Mouse (Mus musculus): ENCODE results near the gene Plgrkt. TPM values are rescaled to one million over a fixed set of nuclear protein-coding genes. Genes with fewer than 3 reads are reported as not detected.

Gene Plgrkt
- polyA plus RNA-seq, 1 experiment from 2014 or later, result 95.4 TPM

- no peak for ATAC-seq (ENCODE audit: insufficient read depth, low FRiP score)
- WGBS, result 79% methylated on average over 4 of the region's 4 CpGs
Measured at GRCm38 (mm10) chr19:29403251-29403650, 36.1 kb upstream of the Plgrkt start.

GRCm38 (mm10) chr19:29402621-29403020 lies 35.4 kb upstream of the Plgrkt start:
- Histone ChIP-seq H3K9ac (ENCODE audit: low read length) (no peak overlapping the region), H3K36me3 (ENCODE audit: control insufficient read depth, insufficient read depth, low read length) (no peaks in the 10 kb centered on the region), H3K27ac (ENCODE audit: low read length) (no peak overlapping the region), H3K4me2 (ENCODE audit: low read depth, low read length) (no peak overlapping the region), H3K4me3 (replicated peaks; ENCODE audit: low read length) (no peak overlapping the region), H3K4me1 (ENCODE audit: control insufficient read depth, insufficient read depth, low read length) (no peaks in the 10 kb centered on the region), H3K9me3 (replicated peaks; ENCODE audit: control insufficient read depth, low read length) (0 out of 2 replicates have a peak, but pooled peaks cover 6% of the 10 kb centered on the region), H3K27me3 (ENCODE audit: control insufficient read depth, insufficient read depth, low read length) (no peaks in the 10 kb centered on the region)
- 91% methylated on average over 4 of the region's 4 CpGs for WGBS
- ATAC-seq (ENCODE audit: insufficient read depth, low FRiP score), result no peak

More at GRCm38 (mm10) chr19:29403251-29403650, 36.1 kb upstream of the Plgrkt start:
- no peaks in the 10 kb centered on the region for H3K4me1 ChIP-seq (ENCODE audit: control insufficient read depth, insufficient read depth, low read length)
- no peaks in the 10 kb centered on the region for H3K36me3 ChIP-seq (ENCODE audit: control insufficient read depth, insufficient read depth, low read length)
- no peaks in the 10 kb centered on the region for H3K27me3 ChIP-seq (ENCODE audit: control insufficient read depth, insufficient read depth, low read length)
- H3K4me2 ChIP-seq (ENCODE audit: low read depth, low read length), result no peak overlapping the region
- H3K9me3 ChIP-seq (replicated peaks; ENCODE audit: control insufficient read depth, low read length), result 0 out of 2 replicates have a peak, but pooled peaks cover 3% of the 10 kb centered on the region
- no peak overlapping the region for H3K27ac ChIP-seq (ENCODE audit: low read length)
- no peak overlapping the region for H3K4me3 ChIP-seq (replicated peaks; ENCODE audit: low read length)
- H3K9ac ChIP-seq (ENCODE audit: low read length), result no peak overlapping the region

GRCm38 (mm10) chr19:29400466-29400865 lies 33.3 kb upstream of the Plgrkt start:
- no peak overlapping the region for H3K4me2 ChIP-seq (ENCODE audit: low read depth, low read length)
- H3K36me3 ChIP-seq (ENCODE audit: control insufficient read depth, insufficient read depth, low read length), result no peaks in the 10 kb centered on the region
- no peaks in the 10 kb centered on the region for H3K27me3 ChIP-seq (ENCODE audit: control insufficient read depth, insufficient read depth, low read length)
- H3K4me3 ChIP-seq (replicated peaks; ENCODE audit: low read length), result no peak overlapping the region
- ATAC-seq (ENCODE audit: insufficient read depth, low FRiP score), result no peak
- no peaks in the 10 kb centered on the region for H3K4me1 ChIP-seq (ENCODE audit: control insufficient read depth, insufficient read depth, low read length)
- no peak overlapping the region for H3K27ac ChIP-seq (ENCODE audit: low read length)
- 0 out of 2 replicates have a peak, but pooled peaks cover 6% of the 10 kb centered on the region for H3K9me3 ChIP-seq (replicated peaks; ENCODE audit: control insufficient read depth, low read length)
- no peak overlapping the region for H3K9ac ChIP-seq (ENCODE audit: low read length)
- WGBS, result 73% methylated on average over 3 of the region's 3 CpGs

GRCm38 (mm10) chr19:29399786-29400185 lies 32.6 kb upstream of the Plgrkt start:
- no peak overlapping the region for H3K4me3 ChIP-seq (replicated peaks; ENCODE audit: low read length)
- no peaks in the 10 kb centered on the region for H3K36me3 ChIP-seq (ENCODE audit: control insufficient read depth, insufficient read depth, low read length)
- no peak for ATAC-seq (ENCODE audit: insufficient read depth, low FRiP score)
- WGBS, result 80% methylated on average over 4 of the region's 4 CpGs
- H3K27me3 ChIP-seq (ENCODE audit: control insufficient read depth, insufficient read depth, low read length), result no peaks in the 10 kb centered on the region
- H3K27ac ChIP-seq (ENCODE audit: low read length), result no peak overlapping the region
- no peaks in the 10 kb centered on the region for H3K4me1 ChIP-seq (ENCODE audit: control insufficient read depth, insufficient read depth, low read length)
- no peak overlapping the region for H3K4me2 ChIP-seq (ENCODE audit: low read depth, low read length)
- 0 out of 2 replicates have a peak, but pooled peaks cover 6% of the 10 kb centered on the region for H3K9me3 ChIP-seq (replicated peaks; ENCODE audit: control insufficient read depth, low read length)
- H3K9ac ChIP-seq (ENCODE audit: low read length), result no peak overlapping the region

GRCm38 (mm10) chr19:29396353-29396752 lies 29.2 kb upstream of the Plgrkt start:
- 52% methylated on average over 1 of the region's 1 CpGs for WGBS
- 0 out of 2 replicates have a peak, but pooled peaks cover 6% of the 10 kb centered on the region for H3K9me3 ChIP-seq (replicated peaks; ENCODE audit: control insufficient read depth, low read length)

GRCm38 (mm10) chr19:29394721-29395120 lies 27.5 kb upstream of the Plgrkt start:
- no peaks in the 10 kb centered on the region for H3K27me3 ChIP-seq (ENCODE audit: control insufficient read depth, insufficient read depth, low read length)
- no peaks in the 10 kb centered on the region for H3K36me3 ChIP-seq (ENCODE audit: control insufficient read depth, insufficient read depth, low read length)
- H3K4me3 ChIP-seq (replicated peaks; ENCODE audit: low read length), result no peak overlapping the region
- H3K9ac ChIP-seq (ENCODE audit: low read length), result no peak overlapping the region
- no peak overlapping the region for H3K27ac ChIP-seq (ENCODE audit: low read length)
- H3K4me1 ChIP-seq (ENCODE audit: control insufficient read depth, insufficient read depth, low read length), result no peaks in the 10 kb centered on the region
- H3K4me2 ChIP-seq (ENCODE audit: low read depth, low read length), result no peak overlapping the region
- 90% methylated on average over 2 of the region's 2 CpGs for WGBS
- 0 out of 2 replicates have a peak, but pooled peaks cover 6% of the 10 kb centered on the region for H3K9me3 ChIP-seq (replicated peaks; ENCODE audit: control insufficient read depth, low read length)
- no peak for ATAC-seq (ENCODE audit: insufficient read depth, low FRiP score)

More at GRCm38 (mm10) chr19:29396353-29396752, 29.2 kb upstream of the Plgrkt start:
- no peak overlapping the region for H3K4me3 ChIP-seq (replicated peaks; ENCODE audit: low read length)
- no peaks in the 10 kb centered on the region for H3K36me3 ChIP-seq (ENCODE audit: control insufficient read depth, insufficient read depth, low read length)
- H3K27me3 ChIP-seq (ENCODE audit: control insufficient read depth, insufficient read depth, low read length), result no peaks in the 10 kb centered on the region
- H3K9ac ChIP-seq (ENCODE audit: low read length), result no peak overlapping the region
- H3K4me1 ChIP-seq (ENCODE audit: control insufficient read depth, insufficient read depth, low read length), result no peaks in the 10 kb centered on the region
- ATAC-seq (ENCODE audit: insufficient read depth, low FRiP score), result no peak
- H3K4me2 ChIP-seq (ENCODE audit: low read depth, low read length), result no peak overlapping the region
- H3K27ac ChIP-seq (ENCODE audit: low read length), result no peak overlapping the region

- Histone ChIP-seq H3K9me3 (replicated peaks; ENCODE audit: control insufficient read depth, low read length) (0 out of 2 replicates have a peak, but pooled peaks cover 4% of the 10 kb centered on the region), H3K9ac (ENCODE audit: low read length) (no peak overlapping the region), H3K4me2 (ENCODE audit: low read depth, low read length) (no peak overlapping the region), H3K27me3 (ENCODE audit: control insufficient read depth, insufficient read depth, low read length) (no peaks in the 10 kb centered on the region), H3K36me3 (ENCODE audit: control insufficient read depth, insufficient read depth, low read length) (no peaks in the 10 kb centered on the region), H3K27ac (ENCODE audit: low read length) (no peak overlapping the region), H3K4me1 (ENCODE audit: control insufficient read depth, insufficient read depth, low read length) (no peaks in the 10 kb centered on the region), H3K4me3 (replicated peaks; ENCODE audit: low read length) (no peak overlapping the region)
- WGBS, result 83% methylated on average over 9 of the region's 9 CpGs
- no peak for ATAC-seq (ENCODE audit: insufficient read depth, low FRiP score)
Measured at GRCm38 (mm10) chr19:29393333-29393732, 26.1 kb upstream of the Plgrkt start.

- no peaks in the 10 kb centered on the region for H3K36me3 ChIP-seq (ENCODE audit: control insufficient read depth, insufficient read depth, low read length)
- H3K9ac ChIP-seq (ENCODE audit: low read length), result no peak overlapping the region
- no peaks in the 10 kb centered on the region for H3K9me3 ChIP-seq (replicated peaks; ENCODE audit: control insufficient read depth, low read length)
- no peaks in the 10 kb centered on the region for H3K27me3 ChIP-seq (ENCODE audit: control insufficient read depth, insufficient read depth, low read length)
- H3K4me2 ChIP-seq (ENCODE audit: low read depth, low read length), result no peak overlapping the region
- H3K4me1 ChIP-seq (ENCODE audit: control insufficient read depth, insufficient read depth, low read length), result no peaks in the 10 kb centered on the region
- 61% methylated on average over 4 of the region's 4 CpGs for WGBS
- H3K27ac ChIP-seq (ENCODE audit: low read length), result no peak overlapping the region
- no peak overlapping the region for H3K4me3 ChIP-seq (replicated peaks; ENCODE audit: low read length)
- no peak for ATAC-seq (ENCODE audit: insufficient read depth, low FRiP score)
Measured at GRCm38 (mm10) chr19:29391279-29391678, 24.1 kb upstream of the Plgrkt start.

GRCm38 (mm10) chr19:29390483-29390882 lies 23.3 kb upstream of the Plgrkt start:
- no peaks in the 10 kb centered on the region for H3K36me3 ChIP-seq (ENCODE audit: control insufficient read depth, insufficient read depth, low read length)
- H3K9me3 ChIP-seq (replicated peaks; ENCODE audit: control insufficient read depth, low read length), result no peaks in the 10 kb centered on the region
- ATAC-seq (ENCODE audit: insufficient read depth, low FRiP score), result no peak
- no peak overlapping the region for H3K9ac ChIP-seq (ENCODE audit: low read length)
- no peaks in the 10 kb centered on the region for H3K27me3 ChIP-seq (ENCODE audit: control insufficient read depth, insufficient read depth, low read length)
- no peak overlapping the region for H3K4me3 ChIP-seq (replicated peaks; ENCODE audit: low read length)
- H3K27ac ChIP-seq (ENCODE audit: low read length), result no peak overlapping the region
- 74% methylated on average over 5 of the region's 5 CpGs for WGBS
- no peaks in the 10 kb centered on the region for H3K4me1 ChIP-seq (ENCODE audit: control insufficient read depth, insufficient read depth, low read length)
- H3K4me2 ChIP-seq (ENCODE audit: low read depth, low read length), result no peak overlapping the region

Measured in stomach, embryonic 16.5 days (tissue).